Mouse (Mus musculus): ENCODE measurements around the gene Zp2.

Zp2 gene

GRCm38 (mm10) chr7:120150257-120150656 is 5.2 kb upstream of the Zp2 start:
- DNase-seq (ENCODE audit: extremely low read depth, insufficient read length, low spot score) = no peak

GRCm38 (mm10) chr7:120142743-120143142 is 2.3 kb downstream of the Zp2 start:
- DNase-seq (ENCODE audit: extremely low read depth, insufficient read length, low spot score) = no peak

- no peak for DNase-seq (ENCODE audit: extremely low read depth, insufficient read length, low spot score)
These were observed 16.1 kb downstream of the Zp2 start for GRCm38 (mm10) chr7:120128951-120129350.

DNA sequence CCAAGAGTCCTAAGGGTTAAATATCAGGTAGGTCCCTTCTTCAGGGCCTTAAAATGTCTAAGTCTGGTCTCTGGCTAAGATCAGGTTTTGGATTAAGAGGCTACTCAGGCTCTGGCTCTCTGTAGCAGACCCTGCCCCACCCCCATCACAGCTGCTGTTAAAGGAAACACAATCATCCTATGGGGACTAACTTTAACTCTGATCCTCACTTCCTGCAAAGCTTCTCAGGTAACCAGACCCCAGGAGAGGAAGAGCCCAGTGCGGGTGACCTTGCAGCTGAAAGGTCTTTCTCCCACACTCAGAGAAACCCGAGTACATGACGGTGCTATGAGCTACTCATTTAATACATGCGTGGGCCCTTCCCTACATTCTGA is 17.4 kb downstream of the Zp2 start:
- no peak for DNase-seq (ENCODE audit: extremely low read depth, insufficient read length, low spot score)

DNA sequence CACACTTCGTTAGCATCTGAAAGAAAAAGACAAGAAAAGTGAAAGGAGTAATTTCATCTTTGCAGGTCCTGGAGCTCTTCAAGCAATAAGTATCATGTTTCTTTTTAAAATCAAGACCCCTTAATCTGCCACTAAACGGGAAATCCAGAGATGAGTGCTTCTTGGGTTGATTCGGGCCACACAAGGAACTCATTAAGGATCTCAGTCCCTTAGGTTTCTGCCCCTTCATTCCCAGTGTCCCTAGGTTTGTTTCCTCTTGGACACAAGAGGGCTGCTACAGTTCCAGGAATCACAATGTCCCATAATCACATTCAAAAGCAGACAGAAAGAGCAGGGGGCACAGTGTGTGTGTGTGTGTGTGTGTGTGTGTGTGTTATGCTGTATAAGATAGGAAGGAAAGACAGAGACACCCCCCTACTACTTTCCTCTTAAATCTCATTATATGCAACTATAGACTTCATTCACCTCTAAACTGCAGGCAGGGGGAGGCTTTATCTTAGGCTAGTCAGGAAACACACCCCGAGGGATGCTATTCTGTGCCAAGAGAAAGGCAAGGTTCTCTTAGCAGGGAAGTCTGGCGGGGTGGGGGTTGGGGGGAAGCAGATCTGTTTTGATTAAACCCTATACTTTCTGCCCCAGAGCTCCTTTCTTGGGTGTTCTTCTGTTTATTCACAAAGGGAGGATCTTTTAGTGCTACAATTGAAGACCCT is 18.0 kb downstream of the Zp2 start:
- DNase-seq (ENCODE audit: extremely low read depth, insufficient read length, low spot score) = no peak

DNA sequence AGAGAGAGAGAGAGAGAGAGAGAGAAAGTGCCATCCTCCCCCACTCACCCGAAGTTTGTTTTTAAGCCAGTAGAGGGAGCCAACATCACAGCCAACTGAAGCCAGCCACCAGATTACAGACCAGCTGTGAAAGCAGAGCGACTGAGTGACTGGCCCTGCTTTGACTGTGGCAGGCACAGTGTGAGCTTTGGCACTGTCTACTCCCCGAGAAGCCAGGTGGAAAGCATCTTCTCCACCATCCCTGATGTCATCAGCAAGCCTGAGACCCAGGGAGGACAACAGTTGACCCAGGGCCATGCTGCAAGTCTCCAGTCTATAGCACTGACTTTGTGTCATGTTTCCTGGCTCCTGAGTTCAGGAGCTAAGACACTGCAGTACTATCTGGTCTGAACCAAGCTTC is 20.2 kb downstream of the Zp2 start:
- DNase-seq (ENCODE audit: extremely low read depth, insufficient read length, low spot score) = peak; percentile 20

- DNase-seq (ENCODE audit: extremely low read depth, insufficient read length, low spot score) = no peak
These were observed 21.3 kb downstream of the Zp2 start for GRCm38 (mm10) chr7:120123776-120124175.

DNA sequence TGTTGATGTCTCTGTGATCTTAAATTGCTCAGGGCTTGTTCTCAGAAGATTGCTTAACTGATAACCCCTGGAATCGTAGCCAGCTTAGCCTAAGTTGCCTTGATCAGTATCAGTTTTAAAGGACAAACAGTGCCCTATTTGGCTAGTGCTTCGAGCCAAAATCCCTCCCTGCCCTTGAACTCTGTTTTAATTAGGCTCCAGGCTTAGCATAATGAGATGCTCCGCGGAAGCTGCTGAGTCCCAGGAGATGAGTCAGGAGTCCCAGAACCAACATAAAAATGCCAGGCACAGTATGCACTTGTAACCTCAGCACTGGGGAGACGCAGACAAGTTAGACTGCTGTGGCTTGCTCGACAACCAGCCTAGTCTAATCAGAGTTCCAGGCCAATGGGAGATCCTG is 27.6 kb downstream of the Zp2 start:
- no peak for DNase-seq (ENCODE audit: extremely low read depth, insufficient read length, low spot score)

- no peak for DNase-seq (ENCODE audit: extremely low read depth, insufficient read length, low spot score)
These were observed 28.1 kb downstream of the Zp2 start for GRCm38 (mm10) chr7:120116976-120117375.

DNA sequence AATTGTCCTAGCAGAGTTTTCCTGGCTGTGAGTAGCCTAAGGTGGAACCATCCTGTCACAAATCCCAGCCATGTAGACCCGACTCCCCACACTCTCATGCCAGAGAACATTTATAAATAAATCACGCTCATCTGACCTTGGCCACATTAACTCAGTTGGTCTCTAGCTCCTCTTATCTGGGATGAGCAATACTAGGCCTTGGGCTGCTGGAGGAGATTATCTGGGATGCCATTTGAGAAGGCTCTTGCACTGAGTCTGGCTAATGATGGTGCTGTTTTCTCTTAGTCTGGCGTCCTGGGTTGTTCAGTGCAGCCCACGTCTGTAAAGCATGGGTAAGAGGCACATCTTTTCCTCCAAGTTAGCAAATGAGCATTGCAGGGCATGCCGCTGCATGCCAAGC is 35.4 kb downstream of the Zp2 start:
- DNase-seq (ENCODE audit: extremely low read depth, insufficient read length, low spot score) = no peak

GRCm38 (mm10) chr7:120106356-120106755 is 38.7 kb downstream of the Zp2 start:
- no peak for DNase-seq (ENCODE audit: extremely low read depth, insufficient read length, low spot score)

- no peak for DNase-seq (ENCODE audit: extremely low read depth, insufficient read length, low spot score)
These were observed 40.1 kb downstream of the Zp2 start for GRCm38 (mm10) chr7:120104975-120105374.

DNA sequence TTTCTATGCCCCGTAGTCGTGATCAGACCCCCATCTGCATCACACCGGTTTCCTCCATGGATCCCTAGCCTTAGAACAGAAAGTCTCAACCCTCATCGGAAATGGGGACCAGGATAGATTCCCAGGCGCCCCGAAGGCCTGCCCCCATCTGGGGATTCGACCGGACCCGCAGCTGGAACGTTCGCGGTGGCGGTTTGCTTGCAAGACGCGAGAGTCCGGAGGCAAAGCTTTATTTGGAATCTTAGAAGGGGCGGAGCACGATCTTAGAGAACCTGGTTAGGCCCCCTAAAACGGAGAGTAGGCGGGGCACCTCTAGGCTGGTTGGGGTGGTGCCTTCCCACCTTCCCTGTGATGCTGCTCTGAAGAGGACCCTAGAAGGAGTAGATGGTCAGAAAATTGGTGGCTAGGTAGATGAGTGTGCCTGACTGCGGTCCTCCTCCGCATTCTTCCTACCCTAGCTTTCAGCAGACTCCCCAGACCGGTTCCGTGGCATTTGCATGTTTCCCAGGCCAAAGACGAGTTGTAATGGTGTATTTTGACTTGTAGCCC is 42.0 kb downstream of the Zp2 start:
- no peak for DNase-seq (ENCODE audit: extremely low read depth, insufficient read length, low spot score)

DNA sequence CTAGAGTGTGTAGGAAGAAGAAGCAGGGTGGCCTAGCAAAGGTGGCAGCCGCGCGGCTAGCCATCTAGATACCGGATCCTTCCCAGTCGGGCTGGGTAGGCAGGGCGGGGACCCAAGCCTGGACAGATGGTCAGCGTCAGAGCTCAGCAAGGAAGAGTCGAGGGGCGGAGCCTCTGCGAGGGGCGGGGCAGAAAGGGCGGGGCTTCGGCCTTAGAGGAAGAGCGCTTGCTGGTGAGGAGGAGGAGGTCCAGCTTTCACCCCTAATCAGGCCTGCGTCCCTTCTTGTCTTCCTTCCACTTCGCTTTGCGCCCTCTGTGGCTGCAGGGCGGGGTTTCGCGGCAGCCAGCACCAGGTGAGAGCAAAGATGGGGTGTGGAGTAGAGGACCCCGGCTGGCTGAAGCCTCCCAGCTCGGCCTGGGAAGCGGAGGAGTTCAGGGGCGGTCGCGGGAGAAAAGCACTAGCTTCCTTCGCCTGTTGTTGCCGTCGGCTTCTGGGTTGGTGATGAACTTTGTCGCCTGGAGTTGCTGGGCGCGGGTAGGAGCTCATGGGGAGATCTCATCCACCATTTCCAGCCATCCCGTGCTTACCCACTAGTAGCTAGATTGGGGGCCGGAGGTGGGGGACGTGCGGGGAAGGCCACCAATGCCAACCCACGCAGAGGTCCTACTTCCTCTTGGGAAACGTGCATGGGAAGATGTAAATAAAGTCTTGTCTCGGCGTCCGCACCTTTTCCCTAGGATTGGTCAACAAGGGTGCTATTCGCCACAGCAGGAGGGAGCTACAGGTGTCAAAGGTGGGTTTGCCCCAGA is 42.7 kb downstream of the Zp2 start, which contains the start of gene Tmem159:
Tmem159 (plus strand) TSS at position 190 of the 809 bp plus-strand sequence.
- peak; percentile 75 for DNase-seq (ENCODE audit: extremely low read depth, insufficient read length, low spot score)

DNA sequence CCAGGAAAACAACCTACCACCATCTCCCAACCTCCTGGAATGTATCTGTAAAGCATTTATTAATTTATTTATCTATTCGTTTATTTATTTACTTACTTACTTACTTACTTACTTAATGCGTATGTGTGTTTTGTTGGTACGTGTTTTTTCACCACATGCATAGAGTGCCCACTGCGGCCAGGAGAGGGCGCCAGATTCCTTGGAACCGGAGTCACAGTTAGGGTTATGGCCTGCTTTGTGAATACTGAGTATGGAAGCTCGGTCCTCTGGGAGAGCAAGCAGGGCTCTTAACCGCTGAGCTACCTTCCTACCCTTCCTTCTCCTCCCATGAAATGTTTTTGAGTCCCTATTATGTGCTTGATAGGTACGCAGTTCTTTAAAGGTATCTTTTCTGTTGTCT is 46.7 kb downstream of the Zp2 start:
- DNase-seq (ENCODE audit: extremely low read depth, insufficient read length, low spot score) = no peak

GRCm38 (mm10) chr7:120097845-120098244 is 47.2 kb downstream of the Zp2 start:
- DNase-seq (ENCODE audit: extremely low read depth, insufficient read length, low spot score) = no peak

DNA sequence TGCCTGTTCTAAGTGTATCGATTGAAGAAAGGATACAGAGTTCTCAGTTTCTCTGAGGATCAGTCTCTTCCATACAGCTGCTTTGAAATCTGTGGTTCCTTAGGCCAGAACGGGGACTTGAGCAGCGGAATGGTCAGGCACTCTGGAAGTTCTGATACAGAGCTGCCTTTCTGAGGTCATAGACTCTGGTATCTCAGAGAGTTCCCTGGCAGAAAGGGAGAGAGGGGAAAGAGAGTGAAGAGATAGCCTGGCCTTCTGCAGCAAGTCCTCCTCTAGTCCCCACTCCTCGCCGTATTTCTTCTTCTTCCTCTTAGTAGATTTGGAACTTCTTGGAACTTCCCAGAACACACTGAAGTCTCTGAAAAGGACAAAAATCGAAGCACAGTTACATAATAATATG is 49.9 kb downstream of the Zp2 start, which contains the start of gene Dnah3:
Dnah3 (minus strand) TSS at position 101 of the 400 bp plus-strand sequence.
- no peak for DNase-seq (ENCODE audit: extremely low read depth, insufficient read length, low spot score)

DNA sequence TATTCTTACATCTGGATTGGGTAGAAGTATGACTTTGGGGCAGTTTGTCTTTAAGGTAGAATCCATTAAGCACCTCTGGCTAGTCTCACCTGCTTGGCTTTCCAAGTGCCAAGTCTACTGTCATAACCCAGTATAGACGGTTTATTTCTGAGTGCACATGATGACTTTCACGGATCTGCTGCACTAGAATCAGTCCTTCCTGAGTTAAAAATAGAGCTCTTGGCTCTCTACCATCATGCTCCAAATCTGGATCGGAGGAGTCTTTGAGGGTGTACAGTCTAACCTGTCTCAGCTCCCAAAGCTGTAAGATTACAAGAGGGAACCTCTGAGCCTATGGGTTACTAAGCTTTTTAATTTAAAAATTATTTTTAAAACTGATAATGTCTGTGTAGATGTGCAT is 50.9 kb downstream of the Zp2 start:
- no peak for DNase-seq (ENCODE audit: extremely low read depth, insufficient read length, low spot score)

GRCm38 (mm10) chr7:120093033-120093432 is 52.1 kb downstream of the Zp2 start:
- DNase-seq (ENCODE audit: extremely low read depth, insufficient read length, low spot score) = no peak

- no peak for DNase-seq (ENCODE audit: extremely low read depth, insufficient read length, low spot score)
These were observed 64.9 kb downstream of the Zp2 start for GRCm38 (mm10) chr7:120080177-120080576.
